Mouse (Mus musculus): ENCODE measurements at regions not wholly inside any gene's neighbourhood (a gene's known extent, or its start where the extent isn't known, plus 50 kb on each side); places are given as distances from the start of the nearest gene placed in this dataset.

DNA sequence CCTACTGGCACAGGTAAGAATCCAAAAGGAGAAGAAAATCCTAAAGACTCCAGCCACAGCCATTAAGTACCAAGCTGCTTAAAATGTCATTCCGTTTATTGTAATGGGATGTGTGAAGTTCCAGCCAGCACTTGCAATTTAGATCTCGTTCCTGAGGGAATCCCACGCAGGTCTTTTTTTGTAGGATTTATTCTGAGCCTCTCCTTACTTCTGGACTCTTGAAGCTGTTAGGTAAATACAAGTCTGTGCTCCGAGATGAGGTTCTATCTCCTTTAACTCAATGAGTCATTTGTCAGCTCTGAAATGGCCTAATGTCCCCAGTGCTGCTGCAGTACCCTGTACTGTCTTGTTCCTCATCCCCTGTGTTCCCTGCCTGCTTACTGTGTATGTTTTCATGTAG, 94.9 kb upstream of the Eef1e1 start:
- DNase-seq (ENCODE audit: low spot score), result no peak

DNA sequence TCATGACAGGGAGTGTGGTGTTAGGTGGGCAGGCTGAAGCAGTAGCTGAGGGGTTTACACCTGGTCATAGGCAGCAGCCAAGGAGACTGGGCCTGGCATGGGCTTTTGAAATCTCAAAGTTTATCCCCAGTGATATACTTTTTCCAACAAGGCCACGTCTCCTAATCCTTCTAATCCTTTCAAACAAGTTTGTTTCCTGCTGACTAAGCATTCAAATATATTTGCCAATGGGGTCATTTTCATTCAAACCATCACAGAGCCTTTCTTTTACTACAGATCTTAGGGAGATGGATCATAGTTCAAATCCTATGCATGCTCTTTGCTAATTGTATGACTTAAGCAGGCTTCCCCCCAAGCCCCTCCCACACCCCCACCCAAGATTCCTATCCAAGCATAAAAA, 93.0 kb upstream of the Eef1e1 start:
- DNase-seq (ENCODE audit: low spot score), result no peak

DNA sequence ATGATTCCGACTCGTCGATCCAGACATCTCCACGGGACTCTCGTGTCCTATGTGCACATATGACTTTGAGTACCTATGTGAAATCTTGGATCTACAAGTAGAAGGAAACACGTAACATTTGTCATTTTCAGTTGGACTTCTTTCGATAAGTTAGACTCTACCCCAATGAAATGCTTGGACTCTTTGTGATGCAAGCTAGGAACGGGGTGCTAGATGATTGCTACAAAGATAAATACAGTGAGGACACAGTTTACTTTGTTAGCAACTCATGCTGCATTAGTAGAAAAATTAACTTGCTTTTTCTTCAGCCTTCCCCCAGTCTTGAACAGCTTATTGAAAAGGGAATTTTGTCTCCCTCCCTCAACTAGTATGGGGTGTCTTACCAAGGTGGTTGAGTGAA, 81.2 kb upstream of the Eef1e1 start:
- DNase-seq (ENCODE audit: low spot score), result no peak

DNA sequence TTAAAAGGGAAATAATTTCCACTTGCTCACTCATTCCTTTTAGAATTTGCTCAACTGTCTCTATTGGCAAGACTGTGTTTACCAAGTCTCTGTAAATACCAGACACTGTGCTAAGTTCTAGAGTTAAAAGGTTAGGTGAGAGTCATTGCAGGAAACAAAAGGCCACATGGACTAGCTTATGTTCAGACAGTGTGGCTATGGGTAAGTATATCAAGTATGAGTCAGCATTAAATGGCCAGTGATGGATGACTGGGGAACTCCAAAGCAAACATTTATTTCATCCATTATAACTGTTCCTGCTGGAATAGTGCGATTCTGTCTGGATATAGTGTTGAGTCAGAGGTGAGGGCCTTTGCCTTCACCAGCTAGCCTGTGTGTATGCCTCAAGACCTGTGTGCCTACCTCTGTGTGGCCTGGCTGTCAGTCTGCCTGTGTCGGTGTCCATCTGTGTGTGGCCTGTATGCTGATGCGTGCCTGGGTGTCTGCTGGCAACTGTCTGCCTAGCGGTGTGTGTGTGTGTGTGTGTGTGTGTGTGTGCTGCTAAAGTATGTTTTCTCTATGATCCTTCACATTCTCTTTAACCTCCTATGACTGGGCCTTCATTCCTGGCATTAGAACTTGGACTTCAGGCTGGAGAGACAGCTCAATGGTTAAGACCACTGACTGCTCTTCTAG, 77.6 kb upstream of the Eef1e1 start:
- no peak for DNase-seq (ENCODE audit: low spot score)

GRCm38 (mm10) chr13:38735294-38735693, 76.4 kb upstream of the Eef1e1 start:
- DNase-seq (ENCODE audit: low spot score), result no peak

- no peak for DNase-seq (ENCODE audit: low spot score)
These were observed 74.4 kb upstream of the Eef1e1 start for GRCm38 (mm10) chr13:38733246-38733645.

GRCm38 (mm10) chr13:38725452-38725851, 66.6 kb upstream of the Eef1e1 start:
- DNase-seq (ENCODE audit: low spot score), result no peak

GRCm38 (mm10) chr13:38721166-38721565, 62.3 kb upstream of the Eef1e1 start:
- DNase-seq (ENCODE audit: low spot score), result no peak

- no peak for DNase-seq (ENCODE audit: low spot score)
These were observed 56.0 kb upstream of the Eef1e1 start for GRCm38 (mm10) chr13:38714838-38715237.
